Mouse (Mus musculus) kidney, postnatal 14 days (tissue): ENCODE results near the gene Erc2.

Source experiments
- DNase-seq: peaks from one replicate; pipeline ENCODE4 v3.0.0; 2022; ENCODE audit warnings: mixed read lengths

The Erc2 gene

DNA sequence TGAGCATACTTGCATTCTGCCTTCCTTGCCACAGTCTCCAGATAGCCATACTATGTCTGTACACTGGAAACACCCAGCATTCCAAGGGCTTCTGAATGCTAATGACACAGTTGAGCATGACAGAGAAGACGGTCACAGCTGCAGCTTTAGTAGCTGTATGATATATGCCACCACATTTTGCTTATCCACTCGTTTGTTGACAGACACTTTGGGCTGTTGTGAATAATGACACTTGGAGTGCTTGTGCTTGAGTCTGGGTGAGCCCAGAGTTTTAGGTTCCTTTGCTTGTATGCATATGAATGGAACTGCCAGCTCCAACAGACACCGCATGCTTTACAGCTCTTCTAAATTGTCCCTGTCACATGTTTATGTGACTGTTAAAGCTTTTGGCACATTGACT, 852.8 kb downstream of the Erc2 start:
- DNase-seq, result no peak

GRCm38 (mm10) chr14:28475421-28475820, 853.2 kb downstream of the Erc2 start:
- no peak for DNase-seq

DNA sequence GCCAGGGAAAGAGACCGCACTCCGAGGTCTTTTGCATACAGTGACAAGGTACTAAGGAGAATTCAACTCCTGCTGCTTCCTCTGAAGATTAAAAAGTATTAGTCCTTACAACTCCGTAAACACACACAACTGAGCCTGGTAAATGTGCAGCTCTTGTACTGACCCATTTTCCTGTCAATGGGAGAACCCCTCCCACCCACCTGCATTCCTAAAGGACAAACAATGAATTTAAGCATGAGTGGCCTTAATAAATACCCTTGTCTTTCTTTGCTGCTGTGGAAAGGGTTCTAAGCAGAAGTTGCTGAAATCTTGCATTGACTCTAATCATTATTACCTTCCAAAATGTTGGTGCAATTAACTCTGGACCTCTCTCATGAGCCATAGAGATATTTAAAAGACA, 854.5 kb downstream of the Erc2 start:
- DNase-seq, result no peak

GRCm38 (mm10) chr14:28480866-28481265, 858.6 kb downstream of the Erc2 start:
- DNase-seq, result no peak

GRCm38 (mm10) chr14:28493806-28494205, 871.6 kb downstream of the Erc2 start:
- no peak for DNase-seq

DNA sequence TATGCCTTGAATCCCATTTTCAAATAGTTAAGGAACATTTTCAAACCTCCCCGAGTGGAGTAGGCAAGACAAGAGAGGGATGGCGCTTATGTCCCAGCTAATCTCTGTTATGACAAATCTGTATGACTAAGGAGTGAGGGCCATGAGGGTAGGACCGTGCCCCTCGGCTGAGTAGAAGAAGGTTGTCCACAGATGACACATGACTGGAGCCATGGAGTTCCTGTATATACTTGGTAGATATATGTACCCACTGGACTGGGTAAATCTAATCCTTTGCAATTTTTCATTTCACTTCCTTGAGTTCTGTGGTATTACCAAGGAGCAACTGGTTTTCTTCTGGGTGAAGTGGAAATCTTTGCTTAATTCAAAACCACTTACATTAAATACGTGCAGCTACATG, 872.0 kb downstream of the Erc2 start:
- DNase-seq, result no peak

GRCm38 (mm10) chr14:28501216-28501878, 879.1 kb downstream of the Erc2 start:
- DNase-seq, result no peak

DNA sequence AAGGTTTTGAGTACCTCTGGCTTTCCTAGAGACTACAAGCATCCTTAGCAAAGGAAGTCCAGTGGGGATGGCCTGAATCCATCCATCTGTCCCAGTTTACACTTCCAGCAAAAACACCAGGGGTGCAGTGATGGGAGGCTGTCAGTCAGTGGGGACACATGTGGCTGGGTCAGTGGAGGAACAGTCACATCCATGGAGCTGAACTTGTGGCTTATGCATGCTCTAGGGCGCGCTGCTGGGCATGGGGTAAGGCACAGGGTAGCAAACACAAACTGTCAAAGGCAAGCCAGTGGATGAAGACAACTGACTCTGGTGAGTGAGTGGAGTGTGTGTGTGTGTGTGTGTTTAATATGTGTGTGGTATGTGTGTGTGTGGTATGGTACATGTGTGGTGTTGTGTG, 881.0 kb downstream of the Erc2 start:
- no peak for DNase-seq

DNA sequence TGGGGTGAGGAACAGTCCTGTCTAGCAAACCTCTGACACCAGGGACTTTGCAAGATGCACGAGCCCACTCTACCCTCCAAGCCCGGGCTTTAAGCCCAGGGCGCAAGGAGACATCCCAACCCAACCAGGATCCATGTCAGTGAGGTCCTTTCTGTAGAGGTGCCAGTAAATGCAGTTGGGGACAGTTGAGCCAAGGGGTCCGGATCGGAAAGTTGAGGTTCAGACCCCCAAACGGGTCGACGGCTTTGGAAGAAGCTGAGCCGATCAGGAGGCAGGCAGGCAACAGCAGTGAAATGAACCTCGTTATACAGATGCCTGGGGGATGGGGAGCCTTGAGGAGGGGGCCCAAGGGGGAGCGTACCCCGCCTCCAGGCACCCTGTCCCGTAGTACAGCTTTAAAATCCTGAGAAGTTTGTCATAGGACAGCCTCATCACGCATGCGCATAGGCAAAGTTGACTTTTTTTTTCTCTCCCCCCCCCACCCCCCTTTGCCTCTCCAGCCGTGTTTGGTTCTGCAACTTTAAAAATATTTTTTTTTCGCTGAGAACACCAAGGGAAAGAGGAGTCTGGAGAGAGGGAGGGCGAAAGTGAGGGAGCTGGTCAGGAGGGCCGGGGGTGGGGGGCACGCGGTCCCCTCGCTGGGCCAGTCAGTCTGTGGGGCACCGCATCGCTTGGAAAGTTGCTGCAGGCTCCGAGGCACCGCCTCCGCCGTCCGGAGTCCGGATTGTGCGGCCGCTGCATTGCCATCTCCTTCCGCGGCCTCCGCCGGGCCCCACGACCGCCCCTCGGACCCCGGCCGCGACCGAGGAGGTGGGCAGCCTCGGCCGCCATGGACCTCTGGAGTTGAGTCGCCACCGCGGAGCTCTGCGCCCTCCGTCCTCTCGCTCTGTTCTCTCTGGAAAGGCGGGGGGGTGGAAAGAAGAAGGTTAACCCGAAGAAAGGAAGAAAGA, 882.1 kb downstream of the Erc2 start, which contains the start of gene Wnt5a:
TSS of gene Wnt5a (plus strand) at position 650 of the 950 bp plus-strand sequence.
- peak; percentile 78 for DNase-seq

DNA sequence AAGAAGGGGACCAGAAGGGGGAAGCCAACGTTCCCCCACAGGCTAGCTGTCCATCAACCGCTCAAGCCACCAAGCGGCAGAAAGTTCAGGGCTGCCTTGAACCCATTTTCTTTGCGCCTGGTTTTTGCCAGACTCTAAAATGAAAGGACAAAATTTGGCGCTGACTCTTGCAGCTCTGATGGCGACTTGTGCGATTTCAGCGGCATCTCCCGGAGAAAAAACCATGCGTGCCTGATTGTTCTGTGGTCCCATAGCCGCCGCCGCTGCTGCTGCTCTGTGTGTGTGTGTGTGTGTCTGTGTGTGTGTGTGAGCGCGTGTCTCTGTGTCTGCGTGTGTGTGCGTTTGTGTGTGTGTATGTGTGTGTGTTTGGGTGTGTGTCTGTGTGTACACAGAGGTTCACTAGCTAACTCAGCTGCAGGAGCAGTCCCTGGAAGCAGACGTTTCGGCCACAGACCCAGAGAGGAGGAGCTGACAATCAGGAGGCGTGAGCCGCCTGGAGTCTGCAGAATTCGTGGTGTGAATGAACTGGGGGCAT, 882.9 kb downstream of the Erc2 start:
- DNase-seq, result peak; percentile 63

DNA sequence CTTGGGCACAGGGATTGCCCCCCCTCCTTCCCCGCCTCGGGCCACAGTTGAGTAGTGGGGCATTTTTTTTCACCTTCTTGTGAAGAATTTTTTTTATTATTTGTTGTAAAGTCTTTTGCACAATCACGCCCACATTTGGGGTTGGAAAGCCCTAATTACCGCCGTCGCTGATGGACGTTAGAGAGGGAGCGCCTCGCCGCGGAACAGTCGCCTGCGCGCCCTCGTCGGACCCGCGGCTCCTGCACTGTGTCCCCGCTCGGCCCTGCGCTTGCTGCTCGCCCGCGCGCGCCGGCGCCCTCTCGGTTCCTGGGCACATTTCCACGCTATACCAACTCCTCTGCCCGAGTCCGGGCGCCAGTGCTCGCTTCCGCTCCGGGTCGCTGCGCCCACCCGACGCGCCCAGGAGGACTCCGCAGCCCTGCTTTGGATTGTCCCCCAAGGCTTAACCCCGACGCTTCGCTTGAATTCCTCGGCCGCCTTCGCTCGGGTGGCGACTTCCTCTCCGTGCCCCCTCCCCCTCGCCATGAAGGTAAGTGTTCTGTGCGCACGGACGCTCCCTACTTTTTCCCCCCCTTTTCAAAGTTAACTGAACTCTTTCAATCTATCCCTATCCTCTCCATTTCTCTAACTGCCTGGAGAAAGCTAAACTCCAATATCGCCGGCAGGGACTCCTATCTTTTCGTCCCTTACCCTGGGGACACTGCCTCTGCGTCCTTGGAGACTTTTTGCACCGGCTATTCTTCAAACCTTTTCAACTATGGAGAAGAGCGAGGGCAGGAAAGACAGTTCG, 883.6 kb downstream of the Erc2 start:
- peak; percentile 73 for DNase-seq

DNA sequence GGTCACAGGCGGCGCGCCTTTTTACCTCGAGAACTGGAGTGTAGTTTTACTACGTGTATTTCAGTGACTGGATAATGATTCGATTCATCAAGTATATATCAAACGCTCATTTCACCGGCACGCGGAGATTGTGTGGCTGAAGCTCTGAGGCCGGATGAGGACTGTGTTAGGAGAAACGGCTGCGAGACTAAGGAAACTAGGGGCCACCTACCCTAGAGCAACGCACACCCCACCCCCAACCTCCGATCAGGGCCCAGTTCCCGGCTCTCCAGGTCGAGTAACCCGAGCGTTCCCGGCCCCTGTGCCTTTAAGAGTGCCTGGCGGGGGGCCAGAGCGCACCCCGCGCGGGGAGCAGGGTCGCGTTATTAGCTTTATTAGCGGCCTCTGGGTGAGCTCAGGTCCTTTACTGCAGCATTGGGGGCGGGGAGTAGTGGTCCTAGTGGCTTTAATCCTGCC, 884.2 kb downstream of the Erc2 start:
- DNase-seq, result peak; percentile 79

DNA sequence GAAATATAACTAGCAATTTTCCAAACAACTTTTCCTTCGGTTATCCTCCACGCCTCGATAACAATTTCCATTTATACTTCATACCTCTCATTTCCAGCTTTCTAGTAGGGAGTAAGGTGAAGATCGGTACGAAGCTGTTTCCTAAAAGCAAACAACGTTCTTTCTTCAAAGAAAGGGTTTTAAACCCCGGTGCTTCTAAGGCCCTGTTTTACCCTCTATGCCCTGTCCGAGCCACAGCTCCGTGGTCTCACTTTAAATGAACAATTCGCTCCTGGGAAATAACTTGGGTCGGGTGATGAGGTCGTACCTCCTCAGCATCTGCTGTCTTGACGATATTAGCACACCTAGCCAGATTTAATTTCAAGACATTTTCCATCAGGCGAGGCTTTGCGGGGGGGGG, 884.8 kb downstream of the Erc2 start:
- no peak for DNase-seq

DNA sequence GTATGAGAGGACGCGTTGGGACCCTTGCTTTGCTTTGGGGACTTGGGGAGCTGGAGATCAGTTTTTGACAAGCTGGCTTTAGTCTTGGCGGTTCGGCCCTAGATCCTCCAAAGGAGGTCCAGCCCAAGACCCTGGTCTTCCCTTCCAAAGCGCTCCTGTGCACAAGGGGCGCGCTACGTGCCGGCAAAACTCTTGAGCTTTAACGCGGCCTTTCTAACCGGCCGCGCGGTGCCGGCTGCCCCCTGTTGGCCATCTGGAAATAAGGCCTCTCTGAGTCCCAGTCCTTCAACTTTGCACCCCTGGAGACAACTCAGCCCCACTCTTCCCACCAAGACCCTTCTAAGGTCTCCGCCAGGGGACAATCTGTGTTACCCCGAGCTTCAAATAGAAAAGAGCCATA, 885.2 kb downstream of the Erc2 start:
- DNase-seq, result peak; percentile 87

GRCm38 (mm10) chr14:28508288-28509258, 886.3 kb downstream of the Erc2 start:
- no peak for DNase-seq

DNA sequence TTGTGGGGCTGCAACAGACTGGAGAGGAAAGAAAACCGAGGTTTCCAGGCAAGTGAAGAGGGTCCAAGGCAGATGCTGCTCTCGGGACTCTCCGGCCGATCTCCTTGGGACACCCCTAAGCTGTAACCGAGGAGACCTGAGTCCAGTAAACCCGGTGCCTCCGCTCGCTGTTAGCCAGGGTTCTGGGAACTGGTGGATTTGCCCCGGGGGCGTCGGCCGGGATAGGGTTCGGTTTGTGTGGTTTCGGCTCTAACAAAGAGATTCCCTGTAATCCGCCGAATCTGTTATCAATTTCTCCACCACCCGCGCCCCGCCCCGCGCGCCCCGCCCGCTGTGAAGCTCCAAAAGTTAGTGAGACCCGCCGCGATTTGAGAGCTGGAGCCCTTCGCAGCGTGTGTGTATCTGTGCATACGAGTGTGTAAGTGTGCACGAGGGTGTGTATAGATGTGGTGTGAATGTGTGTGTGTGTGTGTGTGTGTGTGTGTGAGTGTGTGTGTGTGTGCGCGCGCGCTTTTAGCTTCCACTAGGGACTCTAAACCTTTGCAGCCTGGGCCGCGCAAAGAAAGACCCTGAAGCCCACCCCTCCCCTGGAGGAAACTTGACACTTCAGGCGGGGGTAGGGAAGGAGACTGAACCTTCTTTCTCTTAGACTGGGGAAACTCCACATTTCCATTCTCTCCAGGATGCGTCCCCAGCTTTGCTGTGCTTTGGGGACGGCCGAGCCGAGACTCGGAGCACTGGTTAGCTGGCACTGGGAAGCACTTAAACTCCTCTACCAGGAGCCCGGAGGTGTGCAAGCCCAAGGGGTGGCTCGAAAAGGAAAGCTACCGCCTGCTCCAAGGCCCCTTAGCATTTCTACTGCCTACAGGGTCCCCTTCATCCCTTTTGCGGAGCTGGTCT, 887.5 kb downstream of the Erc2 start:
- DNase-seq, result peak; percentile 30

- peak; percentile 29 for DNase-seq
Measured at GRCm38 (mm10) chr14:28510341-28511028, 888.3 kb downstream of the Erc2 start.

GRCm38 (mm10) chr14:28511029-28511651, 888.9 kb downstream of the Erc2 start:
- peak; percentile 51 for DNase-seq
